Mouse (Mus musculus) skeletal muscle tissue, adult 2 months (tissue): Measurements from ENCODE around the gene Dlg2.
"Not testable (repeated sequence)": the region's sequence is repeated elsewhere in the genome, so short reads cannot be mapped to it uniquely, and the experiment has no call there.

Source experiments
- DNase-seq: peaks from one replicate; pipeline ENCODE4 v3.0.0-alpha.2; 2012; ENCODE audit warnings: low read depth, low spot score

Gene Dlg2

GRCm38 (mm10) chr7:90825640-90826039 is 349.2 kb downstream of the Dlg2 start:
- no peak for DNase-seq

- no peak for DNase-seq
Observed at GRCm38 (mm10) chr7:90841276-90841675, 364.8 kb downstream of the Dlg2 start.

GRCm38 (mm10) chr7:90843345-90844293 is 367.1 kb downstream of the Dlg2 start:
- DNase-seq: no peak

GRCm38 (mm10) chr7:90876796-90877195 is 400.3 kb downstream of the Dlg2 start:
- DNase-seq: not testable (repeated sequence)

GRCm38 (mm10) chr7:90882740-90883139 is 406.3 kb downstream of the Dlg2 start:
- DNase-seq: no peak

- DNase-seq: no peak
Observed at GRCm38 (mm10) chr7:90886396-90887006, 410.0 kb downstream of the Dlg2 start.

GRCm38 (mm10) chr7:90887007-90887720 is 410.7 kb downstream of the Dlg2 start:
- DNase-seq: no peak

- no peak for DNase-seq
Observed at GRCm38 (mm10) chr7:90927441-90927840, 451.0 kb downstream of the Dlg2 start.

GRCm38 (mm10) chr7:90940726-90941125 is 464.3 kb downstream of the Dlg2 start:
- no peak for DNase-seq

GRCm38 (mm10) chr7:90947073-90947472 is 470.6 kb downstream of the Dlg2 start:
- DNase-seq: no peak

- no peak for DNase-seq
Observed at GRCm38 (mm10) chr7:90949212-90949611, 472.7 kb downstream of the Dlg2 start.

- no peak for DNase-seq
Observed at GRCm38 (mm10) chr7:90977241-90977640, 500.8 kb downstream of the Dlg2 start.

- no peak for DNase-seq
Observed at GRCm38 (mm10) chr7:90982069-90982468, 505.6 kb downstream of the Dlg2 start.

GRCm38 (mm10) chr7:91010655-91011054 is 534.2 kb downstream of the Dlg2 start:
- no peak for DNase-seq

GRCm38 (mm10) chr7:91044998-91045741 is 568.7 kb downstream of the Dlg2 start:
- DNase-seq: no peak

GRCm38 (mm10) chr7:91045742-91046098 is 569.2 kb downstream of the Dlg2 start:
- no peak for DNase-seq

GRCm38 (mm10) chr7:91063297-91064040 is 587.0 kb downstream of the Dlg2 start:
- DNase-seq: no peak

- DNase-seq: no peak
Observed at GRCm38 (mm10) chr7:91071751-91072707, 595.6 kb downstream of the Dlg2 start.

- DNase-seq: no peak
Observed at GRCm38 (mm10) chr7:91086071-91086470, 609.6 kb downstream of the Dlg2 start.
